Mouse (Mus musculus) erythroblast, embryonic 14.5 days (primary cell): ENCODE results near the gene Sirpa.

ENCODE experiments used
- GATA1 ChIP-seq: IDR thresholded peaks from 2 replicates; pipeline ENCODE4 v1.6.1; 2012; ENCODE audit warnings: low read length, inconsistent platforms, mixed read lengths
- TAL1 ChIP-seq: IDR thresholded peaks from 3 replicates; pipeline ENCODE4 v1.6.1; 2012; ENCODE audit warnings: low read length, inconsistent platforms, mixed read lengths

DNA sequence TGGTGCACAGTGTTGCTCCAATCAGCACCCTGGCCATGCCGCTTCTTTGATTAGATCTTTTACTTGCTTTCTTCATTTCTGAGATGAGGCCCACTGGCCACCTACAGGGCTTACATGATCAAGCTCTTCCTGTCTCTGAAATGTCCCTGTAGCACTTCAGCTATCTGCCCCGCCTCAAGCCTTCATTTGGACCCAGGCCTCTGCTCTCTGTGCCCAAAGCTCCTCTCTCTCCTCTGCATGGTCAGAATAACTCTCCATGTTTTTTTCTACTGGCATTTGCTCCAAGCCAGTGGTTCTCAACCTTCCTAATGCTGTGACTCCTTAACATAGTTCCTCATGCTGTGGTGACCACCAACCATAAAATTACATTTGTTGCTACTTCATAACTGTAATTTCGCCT lies 87.6 kb downstream of the Sirpa start:
- TF ChIP-seq GATA1, result no peak
- TF ChIP-seq TAL1, result no peak
